22 mouse cellular contexts compared by ENCODE assay signal in the genomic region with DNA sequence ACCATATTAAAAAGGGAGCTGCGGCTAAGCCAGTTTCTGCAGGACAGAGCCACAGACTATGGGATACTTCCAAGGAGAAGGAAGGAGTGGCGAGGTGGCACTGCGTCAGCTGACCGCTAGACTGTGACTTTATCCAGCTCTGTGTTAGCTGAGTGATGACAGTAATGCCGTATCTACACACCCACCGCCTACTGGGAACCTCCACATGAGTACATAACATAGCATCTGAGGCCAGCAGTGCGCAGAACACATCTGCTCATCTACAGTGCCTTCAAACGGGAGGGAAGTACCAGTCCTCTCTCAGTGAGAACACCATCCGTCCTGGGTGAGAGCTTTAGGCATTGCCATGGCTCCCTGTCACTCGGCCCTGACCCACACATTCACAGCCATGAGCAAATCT. TPM values are rescaled to one million over a fixed set of nuclear protein-coding genes. Genes with fewer than 3 reads are reported as not detected.
DNase-seq lines count a peak whose midpoint lies in the region; ATAC-seq and TF ChIP-seq lines count a peak whose summit lies in the region.
"Had no signal": no experiment of that assay in that cellular context is flagged by ENCODE, and none has a peak within 500 bp of the region (broad histone marks: within the 10 kb centered on the region; RNA-seq: fewer than 3 reads in every experiment).

No protein-coding gene starts in this region.

- H3K79me2 ChIP-seq in heart, adult 2 months (replicated peaks; ENCODE audit: control insufficient read depth, insufficient read depth, low read length) = no peaks in the 10 kb centered on the region

- H3K27ac ChIP-seq in heart, postnatal 0 days (ENCODE audit: low read depth) = no peak overlapping the region
- H3K27ac ChIP-seq in heart, adult 2 months = no peak overlapping the region
- peak overlapping the region; percentile 68 for H3K27ac ChIP-seq in spleen, adult 2 months (ENCODE audit: insufficient read depth, low read length)
- H3K27ac ChIP-seq: embryonic facial prominence, embryonic 12.5 days; intestine, embryonic 15.5 days; layer of hippocampus, adult 2 months; midbrain, embryonic 15.5 days; neural tube, embryonic 13.5 days; stomach, embryonic 15.5 days had no signal

- no peak overlapping the region for H3K9ac ChIP-seq in heart, postnatal 0 days (replicated peaks; ENCODE audit: low read depth, low read length)
- no peak overlapping the region for H3K9ac ChIP-seq in heart, adult 2 months (ENCODE audit: low read depth, low read length)
- H3K9ac ChIP-seq: embryonic facial prominence, embryonic 12.5 days; forebrain, postnatal 0 days; intestine, embryonic 15.5 days; midbrain, embryonic 15.5 days; neural tube, embryonic 13.5 days; stomach, embryonic 15.5 days had no signal

- H3K4me3 ChIP-seq in heart, postnatal 0 days (ENCODE audit: low read depth, low read length) = no peak overlapping the region
- H3K4me3 ChIP-seq in heart, adult 2 months = no peak overlapping the region
- H3K4me3 ChIP-seq in spleen, adult 2 months (ENCODE audit: extremely low read depth, insufficient read depth, insufficient read length) = no peak overlapping the region
- H3K4me3 ChIP-seq: embryonic facial prominence, embryonic 12.5 days; intestine, embryonic 15.5 days; layer of hippocampus, adult 2 months; midbrain, embryonic 15.5 days; neural tube, embryonic 13.5 days; stomach, embryonic 15.5 days had no signal

- intact Hi-C loops in heart, adult 2 months (cut with DNase I) = loop anchor here (5.0 kb wide), 1 partner anchor 88 kb away; a partner anchor contains a TSS

- H3K4me1 ChIP-seq in heart, postnatal 0 days (ENCODE audit: control insufficient read depth, insufficient read depth) = no peaks in the 10 kb centered on the region
- H3K4me1 ChIP-seq in heart, adult 2 months (ENCODE audit: control insufficient read depth, insufficient read depth, low read length) = no peaks in the 10 kb centered on the region
- peaks cover 2% of the 10 kb centered on the region; the same call in 1 of the 2 replicates for H3K4me1 ChIP-seq in spleen, adult 2 months (ENCODE audit: control insufficient read depth, insufficient read depth, insufficient read length)
- H3K4me1 ChIP-seq: embryonic facial prominence, embryonic 12.5 days; intestine, embryonic 15.5 days; midbrain, embryonic 15.5 days; neural tube, embryonic 13.5 days; stomach, embryonic 15.5 days had no signal

- no peak overlapping the region for H3K4me2 ChIP-seq in heart, postnatal 0 days (ENCODE audit: low read depth, low read length)
- H3K4me2 ChIP-seq: embryonic facial prominence, embryonic 12.5 days; intestine, embryonic 15.5 days; midbrain, embryonic 15.5 days; neural tube, embryonic 13.5 days; stomach, embryonic 15.5 days had no signal

- peak; percentile 89 for DNase-seq in heart, adult 11 months
- DNase-seq in heart, adult 9 months (ENCODE audit: low spot score in 2 of 2) = no peak
- DNase-seq in heart, postnatal 0 days (ENCODE audit: low spot score) = no peak
- DNase-seq in heart, adult 2 months = no peak
- DNase-seq in spleen, adult 2 months (ENCODE audit: low read depth in 1 of 2, low spot score in 2 of 2) = no peak
- no peak for DNase-seq in spleen, postnatal 10 days (ENCODE audit: low spot score in 2 of 2)
- DNase-seq in left cerebral cortex, adult 8-10 months (ENCODE audit: low spot score in 2 of 2) = no peak
- DNase-seq: adrenal gland, postnatal 10 days; cerebellum, adult 18-20 months; cerebellum, postnatal 14 days; forebrain, postnatal 0 days; gastrocnemius, postnatal 36 days; kidney, adult 8-10 months; kidney, postnatal 14 days; retina, postnatal 1 day; right cerebral cortex, postnatal 25 days had no signal

- TF ChIP-seq EP300 in heart, postnatal 0 days (IDR thresholded peaks at IDR 0.05; ENCODE audit: low read depth) = no peak
- TF ChIP-seq EP300 in heart, adult 2 months (IDR thresholded peaks at IDR 0.05; ENCODE audit: insufficient read depth, low read depth, low read length) = no peak

- peak; percentile 91 for ATAC-seq in heart, postnatal 0 days (ENCODE audit: insufficient read depth, low read depth)
- ATAC-seq: forebrain, postnatal 0 days; intestine, embryonic 15.5 days; midbrain, embryonic 15.5 days had no signal

- H3K36me3 ChIP-seq in heart, postnatal 0 days (replicated peaks; ENCODE audit: control insufficient read depth, insufficient read depth, low read length) = peaks cover 58% of the 10 kb centered on the region
- H3K36me3 ChIP-seq in heart, adult 2 months (ENCODE audit: control insufficient read depth, insufficient read depth, low read length) = no peaks in the 10 kb centered on the region; the same call in 1 of the 2 replicates
- peaks cover 22% of the 10 kb centered on the region for H3K36me3 ChIP-seq in spleen, adult 2 months (ENCODE audit: control insufficient read depth, insufficient read depth, low read length)

- TF ChIP-seq CTCF in heart, postnatal 0 days (IDR thresholded peaks at IDR 0.05; ENCODE audit: low read depth) = no peak
- no peak for TF ChIP-seq CTCF in heart, adult 2 months (IDR thresholded peaks at IDR 0.05)
- no peak for TF ChIP-seq CTCF in spleen, adult 2 months (IDR thresholded peaks at IDR 0.05; ENCODE audit: extremely low read depth, insufficient read depth, insufficient read length, insufficient replicate concordance)

- H3K9me3 ChIP-seq in heart, postnatal 0 days (replicated peaks; ENCODE audit: control insufficient read depth, low read length) = no peaks in the 10 kb centered on the region
- H3K9me3 ChIP-seq: embryonic facial prominence, embryonic 12.5 days; intestine, embryonic 15.5 days; midbrain, embryonic 15.5 days; neural tube, embryonic 13.5 days; stomach, embryonic 15.5 days had no signal

- no peak for TF ChIP-seq POLR2A in heart, adult 2 months (IDR thresholded peaks at IDR 0.05; ENCODE audit: insufficient read depth, low read depth, low read length)
- no peak for TF ChIP-seq POLR2A in spleen, adult 2 months (IDR thresholded peaks at IDR 0.05; ENCODE audit: low read depth, low read length)

- 52% methylated on average over 10 of the region's 10 CpGs for WGBS in heart, postnatal 0 days
- WGBS in heart, adult 2 months = 76% methylated on average over 10 of the region's 10 CpGs
- 88% methylated on average over 10 of the region's 10 CpGs for WGBS in spleen, adult 2 months

- no peaks in the 10 kb centered on the region for H3K27me3 ChIP-seq in heart, postnatal 0 days (ENCODE audit: control insufficient read depth, insufficient read depth, low read length)
- H3K27me3 ChIP-seq in heart, adult 2 months (ENCODE audit: control insufficient read depth, insufficient read depth, low read length) = no peaks in the 10 kb centered on the region
- no peaks in the 10 kb centered on the region for H3K27me3 ChIP-seq in spleen, adult 2 months (ENCODE audit: control insufficient read depth, insufficient read depth, low read length)
- H3K27me3 ChIP-seq: embryonic facial prominence, embryonic 12.5 days; intestine, embryonic 15.5 days; midbrain, embryonic 15.5 days; neural tube, embryonic 13.5 days; stomach, embryonic 15.5 days had no signal

RNA-seq across cellular contexts. Expression of a gene that starts 32.2 kb away (rescaled TPM):
- total RNA-seq in heart, postnatal 0 days (2014; rRNA removed; ENCODE audit: low replicate concordance) = 42.2 and 50.4 TPM in 2 replicates
- 8.4 and 9.7 TPM in 2 replicates for polyA plus RNA-seq in heart, postnatal 0 days (2015; fragmentation: Nextera tagmentation; extraction: Ambion mirVana)
- 10 to 100 TPM in 1 of 2 experiments, 1 to 10 TPM in 1; 10.0 to 13.6 TPM for total RNA-seq in heart, adult 2 months (2021)
- polyA plus RNA-seq in heart, adult 2 months (2012; rRNA removed) = 5.4 and 12.6 TPM in 2 replicates
- polyA plus RNA-seq in spleen, adult 2 months (2012; rRNA removed) = 7.8 TPM in 2 replicates
- total RNA-seq in left cerebral cortex, adult 8-10 months (2022) = 10 to 100 TPM; 24.8 to 34.4 (median 28.8) TPM

RNA-seq across cellular contexts. Expression of a gene that starts 32.3 kb away (rescaled TPM):
- total RNA-seq in heart, postnatal 0 days (2014; rRNA removed; ENCODE audit: low replicate concordance) = 15.0 and 38.2 TPM in 2 replicates
- 21.0 and 21.8 TPM in 2 replicates for polyA plus RNA-seq in heart, postnatal 0 days (2015; fragmentation: Nextera tagmentation; extraction: Ambion mirVana)
- total RNA-seq in heart, adult 2 months (2021) = 10 to 100 TPM; 11.6 to 14.1 TPM
- polyA plus RNA-seq in heart, adult 2 months (2012; rRNA removed) = 9.2 and 15.9 TPM in 2 replicates
- 4.4 and 4.7 TPM in 2 replicates for polyA plus RNA-seq in spleen, adult 2 months (2012; rRNA removed)
- total RNA-seq in left cerebral cortex, adult 8-10 months (2022) = 10 to 100 TPM; 63.7 to 73.2 (median 72.0) TPM
